In the genomic region with DNA sequence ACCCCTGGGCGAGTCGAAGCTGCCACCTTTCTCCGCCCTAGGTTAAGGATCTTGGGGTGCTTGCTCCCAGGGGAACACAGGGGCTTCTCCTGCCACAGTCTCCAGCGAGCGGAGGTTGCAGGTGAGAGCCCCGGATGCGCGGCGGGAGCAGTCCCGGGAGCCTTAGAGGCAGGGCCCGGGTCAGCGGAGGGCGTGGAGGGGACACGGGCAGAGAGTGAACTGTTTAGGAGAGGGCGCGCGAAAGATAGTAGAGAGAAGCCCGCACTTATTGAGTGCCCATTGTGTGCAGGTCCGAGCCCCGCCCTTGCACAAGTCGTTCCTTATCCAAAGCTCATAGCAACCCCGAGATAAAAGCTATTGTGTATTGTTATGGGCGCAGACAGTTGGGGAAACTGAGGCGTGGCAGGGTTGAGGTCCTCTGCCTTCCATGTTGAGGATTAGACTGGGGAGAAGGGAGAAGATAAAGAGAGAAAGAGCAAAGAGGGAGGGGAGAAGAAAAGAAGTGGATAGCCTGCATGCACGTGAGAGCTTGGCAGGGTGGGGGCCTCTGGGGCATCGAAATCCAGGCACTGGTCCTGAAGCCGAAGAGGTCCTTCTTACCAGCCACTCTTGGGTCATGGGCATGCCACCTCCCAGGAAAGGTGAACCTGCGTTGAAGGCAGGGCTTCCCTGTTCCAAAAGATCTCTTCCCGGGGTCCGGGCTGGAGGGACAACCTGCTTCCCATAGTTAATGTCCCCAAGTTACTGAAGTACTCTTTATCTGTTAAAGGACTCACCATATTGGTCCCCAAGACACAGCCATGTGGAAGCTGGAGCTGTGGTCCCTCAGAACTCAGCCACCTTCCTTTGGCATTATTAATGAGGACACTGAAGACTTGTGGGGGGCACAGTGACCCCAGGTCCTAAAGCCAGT, we compare ENCODE assay signal across 8 mouse cellular contexts. TPM values are rescaled to one million over a fixed set of nuclear protein-coding genes. Genes with fewer than 3 reads are reported as not detected.
A peak's percentile ranks its signal among the peaks of the same experiment; 100 is the strongest.
DNase-seq lines count a peak whose midpoint lies in the region; ATAC-seq and TF ChIP-seq lines count a peak whose summit lies in the region.

No protein-coding gene starts in this region.

- peak overlapping the region; percentile 62 for H3K4me3 ChIP-seq in kidney, adult 2 months (ENCODE audit: insufficient read depth, low read depth, low read length)
- peak overlapping the region; percentile 76 for H3K4me3 ChIP-seq in hindbrain, embryonic 14.5 days (replicated peaks; ENCODE audit: low read length)
- peak overlapping the region; percentile 53 for H3K4me3 ChIP-seq in liver, postnatal 0 days (ENCODE audit: low read depth, low read length)

- H3K27me3 ChIP-seq in kidney, adult 2 months (replicated peaks; ENCODE audit: control insufficient read depth, insufficient read depth, low read length) = no peaks in the 10 kb centered on the region
- no peaks in the 10 kb centered on the region for H3K27me3 ChIP-seq in hindbrain, embryonic 14.5 days (ENCODE audit: control insufficient read depth, insufficient read depth, low read length)
- H3K27me3 ChIP-seq in liver, postnatal 0 days (ENCODE audit: insufficient read depth, low read length) = peaks cover 18% of the 10 kb centered on the region

- H3K4me1 ChIP-seq in kidney, adult 2 months (ENCODE audit: control insufficient read depth, insufficient read depth, low read length) = 0 out of 2 replicates have a peak, but pooled peaks cover 4% of the 10 kb centered on the region
- peaks cover 47% of the 10 kb centered on the region for H3K4me1 ChIP-seq in hindbrain, embryonic 14.5 days (replicated peaks; ENCODE audit: control insufficient read depth, insufficient read depth, low read length)
- H3K4me1 ChIP-seq in liver, postnatal 0 days (ENCODE audit: insufficient read depth) = peaks cover 14% of the 10 kb centered on the region

- ATAC-seq in hindbrain, embryonic 14.5 days (ENCODE audit: low FRiP score) = no peak
- no peak for ATAC-seq in liver, postnatal 0 days

- WGBS in kidney, adult 2 months = 23% methylated on average over 30 of the region's 30 CpGs
- WGBS in hindbrain, embryonic 14.5 days = 7% methylated on average over 30 of the region's 30 CpGs
- 8% methylated on average over 30 of the region's 30 CpGs for WGBS in liver, postnatal 0 days (ENCODE audit: insufficient replicate concordance)

- no peaks in the 10 kb centered on the region for H3K36me3 ChIP-seq in kidney, adult 2 months (ENCODE audit: control insufficient read depth, insufficient read depth, low read length)
- peaks cover 4% of the 10 kb centered on the region for H3K36me3 ChIP-seq in hindbrain, embryonic 14.5 days (replicated peaks; ENCODE audit: control insufficient read depth, insufficient read depth)
- H3K36me3 ChIP-seq in liver, postnatal 0 days (replicated peaks; ENCODE audit: insufficient read depth, low read length) = no peaks in the 10 kb centered on the region

- H3K27ac ChIP-seq in kidney, adult 2 months (ENCODE audit: insufficient read depth, low read depth, low read length) = no peak overlapping the region
- H3K27ac ChIP-seq in hindbrain, embryonic 14.5 days = peak overlapping the region; percentile 95
- H3K27ac ChIP-seq in liver, postnatal 0 days (ENCODE audit: low read depth) = 0 out of 2 replicates have a peak overlapping the region, but pooled peaks have one; percentile 41

- H3K9ac ChIP-seq in hindbrain, embryonic 14.5 days = peak overlapping the region; percentile 86
- peak overlapping the region; percentile 60 for H3K9ac ChIP-seq in liver, postnatal 0 days (replicated peaks)

- intact Hi-C loops in left cerebral cortex, postnatal 36 days (cut with DNase I) = no loop called here

- no peak for TF ChIP-seq POLR2A in kidney, adult 2 months (IDR thresholded peaks at IDR 0.05; ENCODE audit: low read depth, low read length)

- peak overlapping the region; percentile 94 for H3K4me2 ChIP-seq in hindbrain, embryonic 14.5 days (replicated peaks)
- H3K4me2 ChIP-seq in liver, postnatal 0 days (ENCODE audit: low read depth, low read length) = peak overlapping the region; percentile 90

- no peak for TF ChIP-seq EP300 in liver, postnatal 0 days (IDR thresholded peaks at IDR 0.05; ENCODE audit: low read depth)

- no peak for DNase-seq in kidney, adult 2 months
- DNase-seq in kidney, postnatal 25 days = no peak
- DNase-seq in embryo, embryonic 11 days = peak; percentile 34
- DNase-seq in hindbrain, embryonic 14.5 days (ENCODE audit: low spot score) = no peak
- DNase-seq in liver, postnatal 0 days = peak; percentile 32
- peak; percentile 56 for DNase-seq in testis, postnatal 10 days (ENCODE audit: low spot score)
- DNase-seq in urinary bladder, adult 18-20 months (ENCODE audit: low spot score in 2 of 2) = no peak
- DNase-seq in left cerebral cortex, postnatal 36 days (ENCODE audit: low spot score in 2 of 2) = no peak

- TF ChIP-seq CTCF in kidney, adult 2 months (conservative IDR thresholded peaks at IDR 0.05; ENCODE audit: insufficient read depth, insufficient read length, low read depth, low read length) = no peak
- TF ChIP-seq CTCF in liver, postnatal 0 days (IDR thresholded peaks at IDR 0.05; ENCODE audit: low read depth) = no peak

- H3K9me3 ChIP-seq in hindbrain, embryonic 14.5 days (ENCODE audit: control insufficient read depth, low read length) = no peaks in the 10 kb centered on the region
- H3K9me3 ChIP-seq in liver, postnatal 0 days (ENCODE audit: low read length) = no peaks in the 10 kb centered on the region

RNA-seq across cellular contexts. Expression of a gene that starts 1.1 kb away (rescaled TPM):
- 10.4 and 11.5 TPM in 2 replicates for polyA plus RNA-seq in kidney, adult 2 months (2012; rRNA removed)
- polyA plus RNA-seq in hindbrain, embryonic 14.5 days (2014; fragmentation: Nextera tagmentation; extraction: Ambion mirVana) = 37.7 and 46.2 TPM in 2 replicates
- 1.7 TPM in 2 replicates for polyA plus RNA-seq in liver, postnatal 0 days (2015; fragmentation: Nextera tagmentation; extraction: Ambion mirVana)
- total RNA-seq in left cerebral cortex, postnatal 36 days (2021) = 10 to 100 TPM; 32.2 to 44.9 TPM

RNA-seq across cellular contexts. Expression of a gene that starts 29.3 kb away (rescaled TPM):
- 127 and 150 TPM in 2 replicates for polyA plus RNA-seq in kidney, adult 2 months (2012; rRNA removed)
- 122 and 128 TPM in 2 replicates for polyA plus RNA-seq in hindbrain, embryonic 14.5 days (2014; fragmentation: Nextera tagmentation; extraction: Ambion mirVana)
- 24.0 and 29.6 TPM in 2 replicates for polyA plus RNA-seq in liver, postnatal 0 days (2015; fragmentation: Nextera tagmentation; extraction: Ambion mirVana)
- total RNA-seq in left cerebral cortex, postnatal 36 days (2021) = 10 to 100 TPM; 22.6 to 25.6 TPM

Comparison
In these comparisons a context has a peak if more than half of its experiments do, and no peak if none do; other contexts are left out.
1. DNase-seq: peak in embryo, embryonic 11 days (single experiment), liver, postnatal 0 days (single experiment) and testis, postnatal 10 days (single experiment); none in kidney, adult 2 months (single experiment), kidney, postnatal 25 days (0 of 2), hindbrain, embryonic 14.5 days (single experiment), urinary bladder, adult 18-20 months (0 of 2) and left cerebral cortex, postnatal 36 days (0 of 2).
2. Peak in every context shown above with its lines, with median percentiles within 50 percentile points of each other: H3K4me3 ChIP-seq.